Comparison of ENCODE assay signal across 17 mouse cellular contexts in the genomic region with DNA sequence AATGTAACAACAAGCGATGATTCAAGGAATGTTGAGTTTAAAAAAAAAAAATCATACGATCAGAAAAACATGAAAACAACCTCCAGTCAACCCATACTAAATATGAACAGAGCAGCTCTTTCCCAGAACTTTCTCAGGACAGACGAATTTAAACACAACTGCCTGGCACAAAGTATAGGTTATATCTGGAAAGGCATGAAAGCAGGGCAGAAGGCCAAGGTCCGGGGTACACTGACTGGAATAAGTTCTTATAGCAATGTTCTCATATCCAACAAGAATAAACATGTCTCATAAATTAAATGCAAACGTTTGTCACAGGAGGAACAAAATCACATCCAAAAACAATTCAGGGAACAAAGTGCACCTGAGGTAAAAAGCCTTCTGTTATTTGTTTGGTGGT. TPM values are rescaled to one million over a fixed set of nuclear protein-coding genes. Genes with fewer than 3 reads are reported as not detected.
A peak's percentile ranks its signal among the peaks of the same experiment; 100 is the strongest.
DNase-seq lines count a peak whose midpoint lies in the region; TF ChIP-seq lines count a peak whose summit lies in the region.
"Had no signal": no experiment of that assay in that cellular context is flagged by ENCODE, and none has a peak within 500 bp of the region (broad histone marks: within the 10 kb centered on the region; RNA-seq: fewer than 3 reads in every experiment).

No protein-coding gene starts in this region.

- no peaks in the 10 kb centered on the region for H3K9me3 ChIP-seq in MEL (replicated peaks; ENCODE audit: insufficient read depth, low read length)
- H3K9me3 ChIP-seq: embryonic facial prominence, embryonic 12.5 days; forebrain, embryonic 12.5 days had no signal

- no peaks in the 10 kb centered on the region for H3K36me3 ChIP-seq in MEL (ENCODE audit: control insufficient read depth in 1 of 2, insufficient read depth in 2 of 2, low read length in 2 of 2)
- H3K36me3 ChIP-seq: embryonic facial prominence, embryonic 10.5 days; embryonic facial prominence, embryonic 12.5 days; forebrain, embryonic 10.5 days; forebrain, embryonic 12.5 days had no signal

- H3K27ac ChIP-seq in MEL (ENCODE audit: control insufficient read depth, low read depth, low read length) = no peak overlapping the region
- H3K27ac ChIP-seq: embryonic facial prominence, embryonic 10.5 days; embryonic facial prominence, embryonic 12.5 days; forebrain, embryonic 10.5 days; forebrain, embryonic 12.5 days had no signal

- no peak overlapping the region for H3K4me3 ChIP-seq in MEL (ENCODE audit: control insufficient read depth in 1 of 2, insufficient read depth in 1 of 2, low read depth in 2 of 2, low read length in 2 of 2)
- H3K4me3 ChIP-seq: embryonic facial prominence, embryonic 10.5 days; embryonic facial prominence, embryonic 12.5 days; forebrain, embryonic 10.5 days; forebrain, embryonic 12.5 days had no signal

- no peak for TF ChIP-seq RAD21 in MEL (IDR thresholded peaks at IDR 0.05; ENCODE audit: low read depth, low read length)

- H3K79me2 ChIP-seq in MEL (ENCODE audit: control insufficient read depth, insufficient read depth, low read length, poor library complexity) = no peaks in the 10 kb centered on the region

- no peak for TF ChIP-seq CTCF in MEL (IDR thresholded peaks at IDR 0.05 in 2 of 3, conservative IDR thresholded peaks at IDR 0.05 in 1 of 3; ENCODE audit: control insufficient read depth in 1 of 3, insufficient read depth in 1 of 3, low read depth in 2 of 3, low read length in 3 of 3, poor library complexity in 1 of 3, severe bottlenecking in 1 of 3)

- peaks cover 12 to 21% of the 10 kb centered on the region in 2 experiments for H3K27me3 ChIP-seq in MEL (ENCODE audit: control insufficient read depth in 1 of 2, insufficient read depth in 2 of 2, low read length in 2 of 2)
- H3K27me3 ChIP-seq: embryonic facial prominence, embryonic 12.5 days; forebrain, embryonic 12.5 days had no signal

- no peaks in the 10 kb centered on the region for H3K4me1 ChIP-seq in MEL (ENCODE audit: control insufficient read depth in 1 of 2, insufficient read depth in 2 of 2, low read length in 2 of 2)
- H3K4me1 ChIP-seq: embryonic facial prominence, embryonic 10.5 days; embryonic facial prominence, embryonic 12.5 days; forebrain, embryonic 10.5 days; forebrain, embryonic 12.5 days had no signal

- DNase-seq in heart, postnatal 14 days = peak; percentile 9 to 24
- DNase-seq in heart, postnatal 25 days (ENCODE audit: low spot score) = no peak
- peak; percentile 5 for DNase-seq in MEL (ENCODE audit: low read depth, low spot score)
- peak; percentile 19 for DNase-seq in fat pad, adult 2 months (ENCODE audit: extremely low read depth, low read depth, low spot score)
- DNase-seq in right cerebral cortex, adult 2 months (ENCODE audit: low spot score in 2 of 2) = no peak
- DNase-seq: adrenal gland, adult 8-10 months; adrenal gland, postnatal 14 days; adrenal gland, postnatal 36 days; cerebellum, adult 11-12 months; cerebellum, adult 2 months; cerebellum, adult 9-10 months; cerebellum, postnatal 10 days; cerebellum, postnatal 25 days had no signal

- intact Hi-C loops in heart, postnatal 14 days (cut with DNase I) = no loop called here
- intact Hi-C loops in heart, postnatal 25 days (cut with DNase I) = no loop called here

- H3K9ac ChIP-seq in MEL (ENCODE audit: control insufficient read depth, low read depth, low read length, poor library complexity, severe bottlenecking) = no peak overlapping the region
- H3K9ac ChIP-seq: embryonic facial prominence, embryonic 12.5 days; forebrain, embryonic 12.5 days had no signal

- no peak for TF ChIP-seq POLR2A in MEL (IDR thresholded peaks at IDR 0.05; ENCODE audit: control insufficient read depth in 1 of 2, insufficient read depth in 1 of 2, low read depth in 1 of 2, low read length in 2 of 2, poor library complexity in 1 of 2)

- TF ChIP-seq EP300 in MEL (IDR thresholded peaks at IDR 0.05; ENCODE audit: low read depth in 1 of 2, low read length in 2 of 2) = no peak

TF ChIP-seq in MEL, 35 proteins besides CTCF, POLR2A, EP300 and RAD21:
- TF ChIP-seq ELF1 (IDR thresholded peaks at IDR 0.05; ENCODE audit: low read depth, low read length) = no peak
TF ChIP-seq in MEL: peak in this region for 0.

RNA-seq across cellular contexts. Expression of gene Zfp386, which starts 12.2 kb away (rescaled TPM):
- 10 to 100 TPM; 27.9 to 30.4 TPM for total RNA-seq in heart, postnatal 14 days (2021)
- 10 to 100 TPM; 27.8 to 28.5 TPM for total RNA-seq in heart, postnatal 25 days (2021)
- 35.6 and 37.1 TPM in 2 replicates for total RNA-seq in MEL (2012; rRNA removed)
- polyA plus RNA-seq in MEL (2012; ENCODE audit: insufficient read depth in 1 of 2, insufficient read length in 2 of 2, low read depth in 1 of 2, low replicate concordance in 2 of 2, missing spikeins in 1 of 2) = 10 to 100 TPM in 1 of 2 experiments, not detected in 1; 28.8 TPM

RNA-seq across cellular contexts. Expression of gene Vipr2, which starts 42.2 kb away (rescaled TPM):
- 1 to 10 TPM; 2.2 to 2.3 TPM for total RNA-seq in heart, postnatal 14 days (2021)
- total RNA-seq in heart, postnatal 25 days (2021) = 1 to 10 TPM; 1.3 to 2.6 TPM
- total RNA-seq in MEL (2012; rRNA removed) = not detected in 2 replicates
- not detected for polyA plus RNA-seq in MEL (2012; ENCODE audit: insufficient read depth in 1 of 2, insufficient read length in 2 of 2, low read depth in 1 of 2, low replicate concordance in 2 of 2, missing spikeins in 1 of 2)

Comparison
In these comparisons a context has a peak if more than half of its experiments do, and no peak if none do; other contexts are left out.
1. DNase-seq: peak in heart, postnatal 14 days (2 of 2), MEL (single experiment) and fat pad, adult 2 months (single experiment); none in heart, postnatal 25 days (single experiment) and right cerebral cortex, adult 2 months (0 of 2).